24 mouse cellular contexts compared by ENCODE assay signal in the genomic region with DNA sequence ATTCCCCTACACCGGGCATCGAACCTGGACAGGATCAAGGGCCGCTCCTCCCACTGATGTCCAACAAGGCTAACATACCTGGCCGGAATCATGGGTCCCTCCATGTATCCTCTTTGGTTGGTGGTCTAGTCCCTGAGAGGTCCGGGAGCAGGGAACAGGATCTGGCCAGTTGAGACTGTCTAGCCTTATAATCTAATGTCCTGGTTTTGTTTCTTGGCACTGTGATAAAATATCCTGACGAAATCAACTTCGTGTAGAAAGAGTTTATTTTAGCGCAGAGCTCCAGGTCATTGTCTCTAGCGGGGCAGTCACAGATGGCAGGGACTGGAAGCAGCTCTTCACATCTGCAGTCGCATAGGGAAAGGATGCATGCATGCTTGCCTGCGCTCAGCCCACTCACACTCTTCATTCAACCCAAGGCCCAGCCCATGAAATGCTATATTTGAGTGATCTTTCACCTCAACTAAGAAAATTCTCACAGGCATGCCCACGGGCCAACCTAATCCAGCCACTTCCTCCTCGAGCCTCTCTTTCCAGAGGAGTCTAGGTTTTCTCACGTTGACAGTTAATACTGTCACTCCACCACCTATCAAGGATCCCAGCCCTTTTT.
"Had no signal": no experiment of that assay in that cellular context is flagged by ENCODE, and none has a peak within 500 bp of the region (broad histone marks: within the 10 kb centered on the region; RNA-seq: fewer than 3 reads in every experiment).

No protein-coding gene starts in this region.

- H3K4me2 ChIP-seq: limb, embryonic 12.5 days; limb, embryonic 15.5 days; liver, embryonic 12.5 days; liver, embryonic 15.5 days; midbrain, embryonic 13.5 days; neural tube, embryonic 13.5 days had no signal

- H3K4me1 ChIP-seq: limb, embryonic 12.5 days; limb, embryonic 15.5 days; liver, embryonic 12.5 days; liver, embryonic 15.5 days; megakaryocyte, embryonic 14.5 days; midbrain, embryonic 10.5 days; midbrain, embryonic 13.5 days; neural tube, embryonic 13.5 days had no signal

- H3K4me3 ChIP-seq: limb, embryonic 12.5 days; limb, embryonic 15.5 days; liver, embryonic 12.5 days; liver, embryonic 15.5 days; megakaryocyte, embryonic 14.5 days; midbrain, embryonic 10.5 days; midbrain, embryonic 13.5 days; myocyte; neural tube, embryonic 13.5 days had no signal

- DNase-seq: kidney, adult 2 months; kidney, postnatal 14 days; kidney, postnatal 4 days; left cerebral cortex, postnatal 4 days; lung, postnatal 10 days; retina, postnatal 1 day; right cerebral cortex, postnatal 25 days; thymus, adult 2 months; thymus, postnatal 14 days; thymus, postnatal 4 days had no signal

- H3K9me3 ChIP-seq: limb, embryonic 12.5 days; limb, embryonic 15.5 days; liver, embryonic 12.5 days; liver, embryonic 15.5 days; megakaryocyte, embryonic 14.5 days; midbrain, embryonic 10.5 days; midbrain, embryonic 13.5 days; neural tube, embryonic 13.5 days had no signal

- H3K27me3 ChIP-seq: limb, embryonic 12.5 days; limb, embryonic 15.5 days; liver, embryonic 12.5 days; liver, embryonic 15.5 days; megakaryocyte, embryonic 14.5 days; midbrain, embryonic 13.5 days; neural tube, embryonic 13.5 days had no signal

- H3K27ac ChIP-seq: hindbrain, postnatal 0 days; limb, embryonic 12.5 days; limb, embryonic 15.5 days; liver, embryonic 12.5 days; liver, embryonic 15.5 days; midbrain, embryonic 10.5 days; midbrain, embryonic 13.5 days; neural tube, embryonic 13.5 days; stomach, postnatal 0 days had no signal

- H3K36me3 ChIP-seq: limb, embryonic 12.5 days; limb, embryonic 15.5 days; liver, embryonic 12.5 days; liver, embryonic 15.5 days; midbrain, embryonic 10.5 days; midbrain, embryonic 13.5 days; neural tube, embryonic 13.5 days had no signal

- ATAC-seq: hindbrain, postnatal 0 days; inflammation-experienced regulatory T-cells, adult 6 months; intestine, embryonic 16.5 days; liver, embryonic 12.5 days; midbrain, embryonic 13.5 days; midbrain, embryonic 16.5 days had no signal

- H3K9ac ChIP-seq: limb, embryonic 12.5 days; limb, embryonic 15.5 days; liver, embryonic 12.5 days; liver, embryonic 15.5 days; midbrain, embryonic 13.5 days; neural tube, embryonic 13.5 days had no signal
